Mouse (Mus musculus) olfactory bulb, adult 2 months (tissue): ENCODE measurements around the gene Tsc22d1.

Experiments
- CTCF ChIP-seq: fragments of 200-500 bp; IDR thresholded peaks from 2 replicates; pipeline ENCODE4 v1.5.1; 2012; ENCODE audit warnings: low read depth, mild to moderate bottlenecking, low read length, moderate library complexity; ENCODE audit not compliant: insufficient read depth
- POLR2A ChIP-seq: fragments of 200-500 bp; IDR thresholded peaks from 2 replicates; pipeline ENCODE4 v1.6.1; 2012; ENCODE audit warnings: mild to moderate bottlenecking, low read depth, low read length, moderate library complexity; ENCODE audit not compliant: insufficient read depth

DNA sequence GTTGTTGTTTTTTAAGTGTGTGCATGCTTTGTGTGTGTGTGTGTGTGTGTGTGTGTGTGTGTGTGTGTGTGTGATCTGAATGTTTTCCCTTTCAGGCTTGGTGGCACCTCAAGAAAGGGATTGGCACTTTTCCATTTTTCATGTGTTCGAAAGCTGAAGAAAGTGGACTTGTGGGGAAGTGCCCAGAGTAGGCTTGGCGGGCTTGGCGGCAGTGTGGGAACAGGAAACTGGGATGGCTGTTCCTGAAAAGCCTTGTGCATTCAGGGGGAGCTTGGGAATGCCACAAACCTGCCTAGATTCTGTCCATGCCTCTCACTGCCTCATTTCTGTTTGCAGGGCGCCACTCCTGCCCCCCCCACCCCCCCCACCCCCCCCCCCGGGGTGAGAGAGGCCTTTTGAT, 39.9 kb downstream of the Tsc22d1 start:
- TF ChIP-seq POLR2A (no peak), CTCF (no peak)
